Mouse (Mus musculus): Measurements from ENCODE around the gene Dnah10.

DNA sequence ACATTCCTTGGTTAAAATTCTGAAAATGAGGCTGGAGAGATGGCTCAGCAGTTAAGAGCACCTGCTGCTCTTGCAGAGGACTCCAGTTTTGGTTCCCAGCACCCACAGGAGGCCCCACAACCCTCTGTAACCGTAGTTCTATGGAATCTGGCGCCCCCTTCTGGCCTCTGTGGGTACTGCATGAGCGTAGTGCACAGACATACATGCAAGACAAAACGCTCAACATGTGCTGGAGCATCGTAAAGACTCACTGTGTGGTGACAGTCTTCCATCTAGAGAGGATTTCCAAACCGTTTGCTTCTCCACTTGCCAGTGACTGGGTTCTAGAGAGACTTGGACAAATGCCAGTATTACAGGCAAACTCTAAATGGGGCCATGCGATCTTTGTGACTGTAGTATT is 60.8 kb downstream of the Dnah10 start:
- TF ChIP-seq CTCF (IDR thresholded peaks at IDR 0.05; ENCODE audit: control insufficient read depth, insufficient read depth, insufficient read length) (no peak), MAX (IDR thresholded peaks at IDR 0.05) (no peak)
